Mouse (Mus musculus): ENCODE measurements around the gene Rnf34. TPM values are rescaled to one million over a fixed set of nuclear protein-coding genes. Genes with fewer than 3 reads are reported as not detected.

The Rnf34 gene
- polyA plus RNA-seq, 2 experiments = 6.6 to 12.2 TPM

GRCm38 (mm10) chr5:122823976-122824375 is 25.9 kb upstream of the Rnf34 start:
- Histone ChIP-seq H3K27ac (no peak overlapping the region), H3K9me3 (ENCODE audit: control insufficient read depth, low read length) (no peaks in the 10 kb centered on the region), H3K4me1 (replicated peaks; ENCODE audit: control insufficient read depth in 2 of 2, insufficient read depth in 2 of 2, low read length in 1 of 2) (peaks cover 18 to 20% of the 10 kb centered on the region in 2 experiments), H3K9ac (replicated peaks) (no peak overlapping the region), H3K27me3 (ENCODE audit: control insufficient read depth, insufficient read depth, low read length) (no peaks in the 10 kb centered on the region), H3K4me2 (ENCODE audit: low read depth) (no peak overlapping the region), H3K4me3 (ENCODE audit: insufficient read depth in 1 of 2, low read depth in 2 of 2, low read length in 2 of 2) (no peak overlapping the region), H3K36me3 (replicated peaks; ENCODE audit: control insufficient read depth, insufficient read depth, low read depth) (peaks cover 6% of the 10 kb centered on the region)
- DNase-seq (ENCODE audit: low read depth in 3 of 3, low spot score in 3 of 3) (no peak), ATAC-seq (ENCODE audit: insufficient read depth) (no peak)
- WGBS (ENCODE audit: insufficient replicate concordance) = 77% methylated on average over 1 of the region's 1 CpGs
- TF ChIP-seq CTCF (IDR thresholded peaks at IDR 0.05; ENCODE audit: low read depth) (no peak), EP300 (IDR thresholded peaks at IDR 0.05; ENCODE audit: low read depth) (no peak)

GRCm38 (mm10) chr5:122824450-122824849 is 25.4 kb upstream of the Rnf34 start:
- H3K9ac ChIP-seq (replicated peaks) = no peak overlapping the region
- no peak overlapping the region for H3K4me3 ChIP-seq (ENCODE audit: insufficient read depth in 1 of 2, low read depth in 2 of 2, low read length in 2 of 2)
- H3K4me1 ChIP-seq (replicated peaks; ENCODE audit: control insufficient read depth in 2 of 2, insufficient read depth in 2 of 2, low read length in 1 of 2) = peaks cover 15 to 17% of the 10 kb centered on the region in 2 experiments
- no peaks in the 10 kb centered on the region for H3K9me3 ChIP-seq (ENCODE audit: control insufficient read depth, low read length)
- no peak for ATAC-seq (ENCODE audit: insufficient read depth)
- no peaks in the 10 kb centered on the region for H3K27me3 ChIP-seq (ENCODE audit: control insufficient read depth, insufficient read depth, low read length)
- no peak for DNase-seq (ENCODE audit: low read depth in 3 of 3, low spot score in 3 of 3)
- 66% methylated on average over 6 of the region's 6 CpGs for WGBS (ENCODE audit: insufficient replicate concordance)
- H3K36me3 ChIP-seq (replicated peaks; ENCODE audit: control insufficient read depth, insufficient read depth, low read depth) = peaks cover 2% of the 10 kb centered on the region
- no peak for TF ChIP-seq EP300 (IDR thresholded peaks at IDR 0.05; ENCODE audit: low read depth)
- TF ChIP-seq CTCF (IDR thresholded peaks at IDR 0.05; ENCODE audit: low read depth) = no peak
- H3K4me2 ChIP-seq (ENCODE audit: low read depth) = no peak overlapping the region
- no peak overlapping the region for H3K27ac ChIP-seq

GRCm38 (mm10) chr5:122825099-122825498 is 24.7 kb upstream of the Rnf34 start:
- DNase-seq (ENCODE audit: low read depth in 3 of 3, low spot score in 3 of 3) (no peak), ATAC-seq (ENCODE audit: insufficient read depth) (no peak)
- H3K9ac ChIP-seq (replicated peaks) = no peak overlapping the region
- H3K27me3 ChIP-seq (ENCODE audit: control insufficient read depth, insufficient read depth, low read length) = no peaks in the 10 kb centered on the region
- H3K27ac ChIP-seq = no peak overlapping the region
- H3K4me1 ChIP-seq (replicated peaks; ENCODE audit: control insufficient read depth in 2 of 2, insufficient read depth in 2 of 2, low read length in 1 of 2) = peaks cover 9 to 12% of the 10 kb centered on the region in 2 experiments
- no peaks in the 10 kb centered on the region for H3K36me3 ChIP-seq (replicated peaks; ENCODE audit: control insufficient read depth, insufficient read depth, low read depth)
- 74% methylated on average over 8 of the region's 8 CpGs for WGBS (ENCODE audit: insufficient replicate concordance)
- no peak overlapping the region for H3K4me2 ChIP-seq (ENCODE audit: low read depth)
- H3K9me3 ChIP-seq (ENCODE audit: control insufficient read depth, low read length) = no peaks in the 10 kb centered on the region
- no peak overlapping the region for H3K4me3 ChIP-seq (ENCODE audit: insufficient read depth in 1 of 2, low read depth in 2 of 2, low read length in 2 of 2)
- TF ChIP-seq EP300 (IDR thresholded peaks at IDR 0.05; ENCODE audit: low read depth) (no peak), CTCF (IDR thresholded peaks at IDR 0.05; ENCODE audit: low read depth) (no peak)

- H3K4me1 ChIP-seq (replicated peaks; ENCODE audit: control insufficient read depth in 2 of 2, insufficient read depth in 2 of 2, low read length in 1 of 2) = no peaks in the 10 kb centered on the region
- TF ChIP-seq CTCF (IDR thresholded peaks at IDR 0.05; ENCODE audit: low read depth) (no peak), EP300 (IDR thresholded peaks at IDR 0.05; ENCODE audit: low read depth) (no peak)
- H3K36me3 ChIP-seq (replicated peaks; ENCODE audit: control insufficient read depth, insufficient read depth, low read depth) = no peaks in the 10 kb centered on the region
- WGBS (ENCODE audit: insufficient replicate concordance) = 73% methylated on average over 10 of the region's 10 CpGs
- no peak overlapping the region for H3K4me2 ChIP-seq (ENCODE audit: low read depth)
- H3K4me3 ChIP-seq (ENCODE audit: insufficient read depth in 1 of 2, low read depth in 2 of 2, low read length in 2 of 2) = no peak overlapping the region
- H3K9ac ChIP-seq (replicated peaks) = no peak overlapping the region
- H3K27me3 ChIP-seq (ENCODE audit: control insufficient read depth, insufficient read depth, low read length) = no peaks in the 10 kb centered on the region
- DNase-seq (ENCODE audit: low read depth in 3 of 3, low spot score in 3 of 3) (no peak), ATAC-seq (ENCODE audit: insufficient read depth) (no peak)
- no peaks in the 10 kb centered on the region for H3K9me3 ChIP-seq (ENCODE audit: control insufficient read depth, low read length)
- H3K27ac ChIP-seq = no peak overlapping the region
Measured at GRCm38 (mm10) chr5:122832536-122832935, 17.3 kb upstream of the Rnf34 start.

- Histone ChIP-seq H3K4me3 (ENCODE audit: insufficient read depth in 1 of 2, low read depth in 2 of 2, low read length in 2 of 2) (no peak overlapping the region), H3K4me2 (ENCODE audit: low read depth) (no peak overlapping the region), H3K9ac (replicated peaks) (no peak overlapping the region), H3K4me1 (replicated peaks; ENCODE audit: control insufficient read depth in 2 of 2, insufficient read depth in 2 of 2, low read length in 1 of 2) (no peaks in the 10 kb centered on the region), H3K27ac (no peak overlapping the region), H3K27me3 (ENCODE audit: control insufficient read depth, insufficient read depth, low read length) (no peaks in the 10 kb centered on the region), H3K36me3 (replicated peaks; ENCODE audit: control insufficient read depth, insufficient read depth, low read depth) (no peaks in the 10 kb centered on the region), H3K9me3 (ENCODE audit: control insufficient read depth, low read length) (no peaks in the 10 kb centered on the region)
- WGBS (ENCODE audit: insufficient replicate concordance) = 67% methylated on average over 10 of the region's 10 CpGs
- TF ChIP-seq CTCF (IDR thresholded peaks at IDR 0.05; ENCODE audit: low read depth) (no peak), EP300 (IDR thresholded peaks at IDR 0.05; ENCODE audit: low read depth) (no peak)
- DNase-seq (ENCODE audit: low read depth in 3 of 3, low spot score in 3 of 3) (no peak), ATAC-seq (ENCODE audit: insufficient read depth) (no peak)
Measured at GRCm38 (mm10) chr5:122832996-122833395, 16.9 kb upstream of the Rnf34 start.
